8 mouse cellular contexts compared by ENCODE assay signal in genomic region chr5:137600619-137601364, GRCm38 (mm10). TPM values are rescaled to one million over a fixed set of nuclear protein-coding genes. Genes with fewer than 3 reads are reported as not detected.
A peak's percentile ranks its signal among the peaks of the same experiment; 100 is the strongest.
DNase-seq lines count a peak whose midpoint lies in the region; ATAC-seq lines count a peak whose summit lies in the region.

Gene Mospd3, minus strand, starts transcription at chr5:137601058.

- H3K4me3 ChIP-seq in hindbrain, embryonic 11.5 days (ENCODE audit: low read depth, low read length), result peak within 1 kb of the TSS; percentile 63

- H3K27ac ChIP-seq in hindbrain, embryonic 11.5 days (ENCODE audit: low read depth, low read length), result peak within 1 kb of the TSS; percentile 80

- no peaks in the 10 kb centered on the region for H3K36me3 ChIP-seq in hindbrain, embryonic 11.5 days (ENCODE audit: control insufficient read depth, insufficient read depth, low read length)

- H3K27me3 ChIP-seq in hindbrain, embryonic 11.5 days (ENCODE audit: control insufficient read depth, insufficient read depth, low read length), result no peaks in the 10 kb centered on the region

- WGBS in hindbrain, embryonic 11.5 days, result under 1% methylated on average over 41 of the region's 41 CpGs

- peak; percentile 97 for DNase-seq in Muller cell, postnatal 12 days (ENCODE audit: inconsistent ontology term)
- DNase-seq in cerebellum, adult 9-11 months, result peak; percentile 96
- DNase-seq in frontal cortex, adult 2 months (ENCODE audit: extremely low spot score in 1 of 2, low spot score in 1 of 2), result peak; percentile 93 to 96
- peak; percentile 96 for DNase-seq in hindbrain, embryonic 11.5 days (ENCODE audit: low spot score)
- DNase-seq in layer of hippocampus, postnatal 10 days (ENCODE audit: low spot score in 2 of 2), result peak; percentile 95 to 96
- peak; percentile 98 for DNase-seq in lung, postnatal 10 days
- peak; percentile 96 for DNase-seq in ovary, postnatal 36 days (ENCODE audit: low spot score)
- peak; percentile 98 for DNase-seq in thymus, postnatal 25 days

- H3K9ac ChIP-seq in hindbrain, embryonic 11.5 days (ENCODE audit: low read depth, low read length), result peak within 1 kb of the TSS; percentile 83

- peaks cover 3% of the 10 kb centered on the region for H3K4me1 ChIP-seq in hindbrain, embryonic 11.5 days (replicated peaks; ENCODE audit: control insufficient read depth, insufficient read depth, low read length)

- H3K9me3 ChIP-seq in hindbrain, embryonic 11.5 days (ENCODE audit: control insufficient read depth, low read length), result no peaks in the 10 kb centered on the region

- H3K4me2 ChIP-seq in hindbrain, embryonic 11.5 days (replicated peaks; ENCODE audit: low read depth, low read length), result peak within 1 kb of the TSS; percentile 94

- ATAC-seq in hindbrain, embryonic 11.5 days (ENCODE audit: low FRiP score), result peak; percentile 97

RNA-seq across cellular contexts. Expression of gene Mospd3, which starts in this region (rescaled TPM):
- 46.1 and 59.6 TPM in 2 replicates for polyA plus RNA-seq in frontal cortex, adult 2 months (2012; rRNA removed)
- 22.6 and 22.9 TPM in 2 replicates for polyA plus RNA-seq in hindbrain, embryonic 11.5 days (2014; fragmentation: Nextera tagmentation; extraction: Ambion mirVana)
- total RNA-seq in layer of hippocampus, postnatal 10 days (2021), result 10 to 100 TPM; 46.1 to 51.8 TPM

Comparison
In these comparisons a context has a peak if more than half of its experiments do, and no peak if none do; other contexts are left out.
1. Peak in every context shown above with its lines: DNase-seq, ATAC-seq, H3K4me3 ChIP-seq and H3K27ac ChIP-seq.